Mouse (Mus musculus) thymus, postnatal 10 days (tissue): Measurements from ENCODE around the gene Trappc2l.
A peak's percentile ranks its signal among the peaks of the same experiment; 100 is the strongest.

Experiments used
- DNase-seq, 2 experiments: peaks; one replicate each; pipeline ENCODE4 v3.0.0; 2021; ENCODE audit warnings: low spot score in 2 of 2

The Trappc2l gene

DNA sequence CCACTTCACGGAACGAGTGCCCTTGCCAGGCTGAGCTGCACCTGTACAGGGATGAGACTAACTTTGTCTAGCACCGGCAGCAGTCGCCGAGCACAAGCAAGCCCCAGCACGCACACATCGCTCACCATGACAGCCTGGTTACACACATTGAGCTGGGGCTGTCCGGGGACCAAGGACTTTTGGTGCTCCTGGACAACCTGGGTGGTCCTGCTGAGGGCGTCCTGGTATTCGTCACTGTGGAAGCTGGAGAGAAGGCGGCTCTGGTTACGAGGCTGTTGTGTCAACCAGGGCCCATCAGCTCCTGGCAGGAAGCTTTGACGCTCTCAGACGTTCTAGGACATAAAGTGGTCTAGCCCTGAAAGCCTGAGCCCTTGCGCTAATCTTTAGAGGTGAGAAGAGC lies 30.5 kb upstream of the Trappc2l start:
- no peak for DNase-seq

DNA sequence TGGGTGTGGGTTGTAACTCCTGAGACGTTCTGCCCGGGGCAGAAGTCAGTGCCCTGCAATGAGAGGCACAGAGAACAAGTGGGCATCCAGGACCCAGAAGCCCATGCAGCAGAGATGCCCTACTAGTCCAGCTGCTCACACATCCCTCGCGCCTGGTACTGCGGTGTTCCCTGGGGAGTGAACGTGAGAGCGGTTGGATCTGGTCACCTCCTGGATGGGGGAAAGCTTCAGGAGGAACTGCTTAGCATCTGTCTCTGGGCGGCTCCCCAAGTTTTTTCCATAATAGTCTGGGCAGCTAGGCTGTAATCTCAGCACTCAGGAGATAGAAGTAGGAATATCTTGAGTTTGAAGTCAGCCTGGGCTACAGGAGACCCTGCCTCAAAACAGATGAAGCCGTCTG lies 26.5 kb upstream of the Trappc2l start:
- DNase-seq, result no peak

DNA sequence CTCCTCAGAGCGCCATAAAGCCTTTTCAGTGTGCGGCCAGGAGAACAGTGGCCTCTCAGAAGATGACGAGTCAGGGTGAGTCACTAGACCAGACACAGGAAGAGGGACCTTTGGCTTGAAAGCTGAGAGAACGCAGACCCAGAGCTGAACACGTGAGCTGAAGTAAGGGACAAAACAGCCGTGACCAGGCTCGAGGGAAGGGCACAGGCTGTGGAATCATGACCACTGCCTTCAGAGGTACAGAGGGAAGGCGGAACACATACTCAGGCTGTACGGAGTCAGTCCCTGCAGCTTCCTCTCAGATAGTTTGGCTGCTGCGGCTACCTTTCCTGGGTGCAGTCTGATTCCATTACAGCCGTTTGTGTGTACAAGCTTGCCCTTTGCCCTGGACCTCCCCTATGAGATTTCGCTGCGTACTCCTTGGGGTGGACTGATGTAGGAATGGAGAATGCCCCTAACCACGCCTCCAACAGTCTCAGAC lies 26.0 kb upstream of the Trappc2l start:
- no peak for DNase-seq

DNA sequence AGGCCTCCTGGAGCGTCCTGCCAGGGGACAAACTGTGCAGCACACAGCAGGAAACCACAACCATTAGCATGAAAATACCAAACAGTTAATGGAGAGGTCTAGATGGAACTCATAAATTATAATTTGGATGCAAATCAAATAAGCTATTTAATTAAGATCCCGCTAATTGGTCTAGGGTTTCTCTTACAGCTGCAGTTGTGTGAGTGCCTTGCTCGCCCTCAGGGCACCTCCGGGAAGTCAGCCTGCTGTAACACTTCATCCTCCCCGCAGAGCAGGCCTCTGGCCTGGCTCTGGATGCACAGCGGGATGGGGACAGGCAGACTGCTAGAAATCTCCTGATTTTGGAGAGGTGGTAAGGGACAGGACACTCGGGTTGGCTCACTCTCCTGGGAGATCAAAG lies 25.3 kb upstream of the Trappc2l start:
- no peak for DNase-seq

DNA sequence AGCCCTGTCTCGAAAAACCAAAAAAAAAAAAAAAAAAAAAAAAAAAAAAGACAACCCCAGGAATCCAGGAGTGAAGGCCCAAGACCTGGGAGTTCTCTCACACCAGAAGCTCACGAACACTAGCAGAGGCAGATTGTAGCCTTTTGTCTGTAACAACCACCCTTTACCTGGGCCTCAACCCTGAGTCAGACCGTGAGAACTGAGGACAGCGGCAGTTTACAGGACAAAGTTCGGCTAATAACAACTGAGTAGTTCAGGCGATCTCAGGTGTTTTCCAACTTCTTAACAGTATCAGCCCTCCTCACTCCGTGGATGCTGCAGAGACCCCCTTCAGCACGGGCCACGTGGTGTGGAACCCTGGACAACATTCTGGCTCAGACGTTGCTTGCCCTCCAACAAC lies 24.7 kb upstream of the Trappc2l start:
- DNase-seq, result no peak

DNA sequence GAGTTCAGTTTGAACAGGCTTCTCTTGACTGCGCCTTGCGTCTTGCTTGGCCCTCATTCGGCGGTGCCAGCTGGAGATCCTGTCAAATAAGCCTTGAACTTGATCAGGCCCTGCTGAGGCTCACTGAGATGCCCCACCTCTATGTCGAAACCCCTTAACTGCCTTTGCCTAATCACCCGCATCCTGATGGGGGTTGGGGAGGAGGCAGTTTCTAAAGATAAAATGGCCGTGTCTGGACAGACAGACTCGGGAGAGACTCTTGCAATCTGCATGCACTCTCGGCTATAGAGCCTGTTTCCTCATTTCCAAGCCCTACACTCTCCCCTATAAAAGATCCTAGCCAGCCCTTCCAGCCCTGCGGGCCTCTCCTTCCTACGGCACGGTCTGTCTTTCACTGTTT lies 18.2 kb upstream of the Trappc2l start:
- no peak for DNase-seq

DNA sequence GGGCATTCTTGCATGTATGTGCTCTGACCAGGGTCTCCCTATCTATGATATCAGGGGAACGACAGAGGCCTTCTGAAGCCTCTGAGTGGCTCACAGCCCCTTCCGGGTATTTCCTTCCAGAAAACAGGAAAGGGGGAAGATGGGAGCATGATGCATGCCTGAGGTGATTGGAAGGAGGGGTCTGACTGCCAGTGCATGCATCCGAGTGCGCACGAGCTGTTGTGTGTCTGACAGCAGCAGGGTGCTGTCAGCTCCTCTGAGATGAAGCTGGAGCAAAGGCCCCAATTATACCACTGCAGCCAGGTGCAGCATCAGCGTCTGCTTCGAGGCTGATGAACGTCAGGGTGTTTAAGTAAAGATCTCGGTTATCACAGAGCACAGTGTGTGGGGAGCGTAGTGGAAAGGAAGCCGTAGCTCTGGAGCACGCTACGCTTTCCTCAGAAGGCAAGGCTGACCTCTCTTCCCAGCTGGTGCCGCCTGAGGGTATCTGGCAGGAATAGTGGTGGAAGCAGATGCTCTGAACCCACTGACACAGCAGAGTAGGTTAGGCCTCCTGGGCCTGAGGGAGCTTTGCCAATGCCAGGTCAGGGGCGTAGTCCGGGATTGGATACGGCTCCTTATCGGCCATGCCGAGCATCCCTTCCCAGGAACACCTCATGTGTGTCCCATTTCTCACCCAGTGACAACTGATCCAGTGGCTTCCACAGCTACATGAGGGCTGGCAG lies 17.5 kb upstream of the Trappc2l start:
- no peak for DNase-seq

DNA sequence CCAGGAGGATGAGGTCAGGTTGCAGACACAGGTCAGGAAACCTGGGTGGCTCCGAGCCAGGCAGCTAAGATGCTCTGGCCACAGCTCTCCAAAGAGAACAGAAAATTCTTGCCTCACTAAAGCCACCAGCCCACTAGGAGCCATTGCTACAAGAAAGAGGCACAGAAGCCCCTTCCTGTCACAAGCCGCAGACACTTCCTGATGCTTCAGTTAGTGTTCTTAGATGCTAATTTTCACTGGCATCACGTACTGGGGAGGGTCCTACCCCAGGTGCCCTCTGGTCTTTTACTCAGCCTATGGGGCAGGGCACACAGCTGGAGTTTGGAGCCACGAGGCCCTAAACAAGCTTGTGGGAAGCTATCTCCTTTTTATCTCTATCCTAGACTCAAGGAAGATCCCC lies 15.4 kb upstream of the Trappc2l start:
- peak; percentile 20 to 41 for DNase-seq

DNA sequence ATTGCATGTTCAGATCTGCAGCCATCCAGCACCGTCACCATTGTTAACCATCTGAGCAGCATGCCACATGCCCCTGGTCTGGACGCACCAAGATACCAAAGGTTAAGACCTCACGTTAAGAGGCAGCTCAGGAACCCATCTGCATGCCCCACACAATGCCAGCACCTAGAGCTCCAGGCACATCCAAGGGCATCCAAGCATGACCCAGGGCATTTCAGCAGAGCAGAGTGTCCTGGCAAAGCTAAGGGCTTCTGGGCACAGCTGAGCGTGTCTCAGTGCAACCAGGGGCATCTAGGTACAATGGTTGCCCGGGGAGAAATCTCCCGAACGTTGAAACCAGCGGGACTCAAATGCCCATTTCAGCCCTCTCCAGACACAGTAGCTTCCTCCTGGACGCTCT lies 10.8 kb upstream of the Trappc2l start:
- no peak for DNase-seq

DNA sequence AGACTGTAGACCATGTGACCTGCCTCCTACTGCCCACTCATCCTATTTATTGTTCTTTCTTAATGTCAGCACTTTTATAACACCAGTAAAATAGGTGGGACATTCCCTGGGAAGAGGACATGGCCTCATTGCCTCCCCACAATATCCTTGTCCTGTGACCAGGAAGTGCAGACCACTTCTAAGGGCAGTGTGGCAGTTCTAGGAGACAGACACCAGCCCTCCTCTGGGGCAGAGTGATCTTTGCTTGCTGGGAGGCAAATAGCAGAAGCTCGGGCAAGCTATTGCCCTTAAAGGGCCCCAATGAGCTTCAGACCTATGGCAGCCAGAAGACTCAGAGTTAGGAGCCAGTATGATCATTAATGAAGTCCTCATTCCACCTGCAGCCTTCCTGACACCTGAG lies 6.8 kb upstream of the Trappc2l start:
- DNase-seq, result no peak

DNA sequence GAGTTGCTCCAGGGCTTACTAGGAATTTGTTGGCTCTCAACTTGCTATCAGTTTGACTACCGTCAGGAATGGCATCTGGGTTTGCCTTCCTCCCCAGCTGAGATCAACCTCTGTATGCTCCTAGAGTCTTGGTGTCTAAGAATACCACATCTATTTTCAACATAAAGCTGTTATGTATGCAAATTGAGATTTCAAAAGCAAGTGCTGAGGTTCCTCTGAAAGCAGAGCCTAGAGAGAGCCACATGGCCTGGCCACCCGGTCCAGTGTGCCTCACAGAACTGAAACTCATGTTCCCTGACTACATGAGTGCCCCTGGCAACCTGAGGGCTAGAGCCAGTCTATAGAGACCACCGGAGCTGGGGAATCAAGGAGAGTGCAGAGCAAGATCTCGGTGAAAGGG lies 6.1 kb upstream of the Trappc2l start:
- no peak for DNase-seq

DNA sequence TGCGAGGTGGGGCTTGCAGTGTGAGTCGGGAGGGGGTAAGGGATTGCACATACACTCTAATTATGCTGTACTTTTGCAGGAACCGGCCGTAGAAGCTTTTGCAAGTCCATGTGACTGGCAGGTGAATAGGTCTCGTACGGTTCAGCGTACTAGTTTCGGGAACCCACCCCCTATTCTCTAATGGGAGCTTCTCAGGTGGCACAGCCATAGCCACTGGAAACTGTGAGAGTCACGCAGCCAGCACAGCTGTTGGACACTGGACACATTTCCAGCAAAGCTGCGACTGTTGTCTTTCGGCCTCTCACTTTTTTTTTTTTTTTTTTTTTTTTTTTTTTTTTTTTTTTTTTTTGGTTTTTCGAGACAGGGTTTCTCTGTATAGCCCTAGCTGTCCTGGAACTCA lies 4.6 kb upstream of the Trappc2l start:
- DNase-seq, result no peak

DNA sequence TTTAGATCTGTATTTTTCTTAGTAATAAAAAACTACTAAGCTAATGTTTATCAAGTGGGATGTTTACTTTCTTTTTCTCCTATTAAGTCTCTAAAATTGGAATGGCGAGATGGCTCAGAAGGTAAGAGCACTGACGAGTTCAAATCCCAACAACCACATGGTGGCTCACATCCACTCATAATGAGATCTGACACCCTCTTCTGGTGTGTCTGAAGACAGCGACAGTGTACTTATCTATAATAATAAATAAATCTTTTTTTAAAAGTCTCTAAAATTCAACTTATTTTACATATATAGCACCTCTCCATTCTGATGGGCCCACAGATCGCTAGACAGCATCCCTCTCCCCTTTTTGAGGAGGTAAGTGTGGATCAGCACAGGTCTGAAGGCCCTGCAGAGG lies 1.2 kb upstream of the Trappc2l start:
- DNase-seq, result no peak

DNA sequence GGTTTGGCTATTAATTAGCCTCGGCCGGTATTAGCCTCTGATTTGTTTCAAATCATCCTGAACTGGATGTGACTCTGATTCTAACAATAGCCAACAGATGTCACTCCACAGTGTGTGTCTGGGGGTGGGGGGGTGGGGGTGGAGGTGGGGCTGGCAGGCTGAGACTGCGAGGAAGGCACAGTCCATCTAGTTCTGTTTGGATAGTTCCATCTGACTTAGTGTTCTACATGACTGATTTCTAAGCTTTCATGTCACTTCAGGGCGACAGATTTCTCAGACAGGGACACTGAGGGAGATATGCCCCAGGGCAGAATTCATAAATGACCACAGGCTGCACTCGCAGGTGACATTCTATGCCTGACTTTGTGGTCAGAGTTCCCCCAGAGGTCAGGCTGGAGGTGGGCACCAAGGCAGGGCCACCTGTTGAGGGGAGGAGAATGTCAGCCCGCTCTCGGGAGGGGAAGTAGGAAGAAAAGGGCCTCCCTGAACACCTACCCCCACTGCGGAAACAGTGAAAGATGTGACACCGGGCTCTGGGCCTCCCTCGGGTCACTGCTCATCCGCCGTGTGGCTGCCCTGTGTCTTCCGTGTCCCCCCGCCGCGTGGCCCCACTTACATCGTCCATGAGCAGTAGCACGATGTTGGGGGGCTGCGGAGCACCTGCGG lies 695 bp upstream of the Trappc2l start:
- no peak for DNase-seq

DNA sequence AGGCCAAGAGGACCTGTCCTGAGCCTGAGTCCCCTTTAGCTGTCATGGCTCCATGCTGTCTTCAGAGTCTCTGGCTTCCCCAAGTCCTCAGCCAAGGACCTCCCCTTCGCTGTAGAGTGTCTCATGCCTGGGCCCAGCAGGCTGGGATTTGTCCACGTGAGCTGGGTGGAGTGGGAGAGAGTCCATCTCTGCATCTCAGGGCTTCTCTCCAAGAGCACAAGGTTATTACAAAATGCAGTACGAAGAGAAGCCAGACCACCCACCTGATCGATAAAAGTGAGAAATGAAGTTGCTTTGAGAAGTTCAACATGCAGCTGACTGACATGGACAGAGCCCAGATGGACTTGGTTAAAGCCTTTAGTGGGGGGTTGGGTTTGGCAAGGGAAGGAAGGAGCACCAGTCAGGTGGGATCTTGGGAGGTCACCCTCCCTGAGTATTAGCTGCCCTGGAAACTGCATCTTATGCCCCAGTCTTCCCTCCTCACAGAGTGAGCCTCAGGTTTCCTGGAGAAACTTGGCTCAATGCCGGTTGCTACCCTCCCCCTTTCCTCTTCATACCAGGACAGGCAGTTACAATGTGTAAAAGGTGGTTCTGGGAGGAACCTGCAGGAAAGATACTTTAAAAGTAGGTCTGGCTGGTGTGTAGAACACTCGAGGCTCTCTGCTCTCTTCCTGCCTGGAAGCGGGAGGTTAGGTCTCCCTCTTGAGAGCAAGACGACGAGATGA lies 4.9 kb downstream of the Trappc2l start:
- DNase-seq, result no peak

DNA sequence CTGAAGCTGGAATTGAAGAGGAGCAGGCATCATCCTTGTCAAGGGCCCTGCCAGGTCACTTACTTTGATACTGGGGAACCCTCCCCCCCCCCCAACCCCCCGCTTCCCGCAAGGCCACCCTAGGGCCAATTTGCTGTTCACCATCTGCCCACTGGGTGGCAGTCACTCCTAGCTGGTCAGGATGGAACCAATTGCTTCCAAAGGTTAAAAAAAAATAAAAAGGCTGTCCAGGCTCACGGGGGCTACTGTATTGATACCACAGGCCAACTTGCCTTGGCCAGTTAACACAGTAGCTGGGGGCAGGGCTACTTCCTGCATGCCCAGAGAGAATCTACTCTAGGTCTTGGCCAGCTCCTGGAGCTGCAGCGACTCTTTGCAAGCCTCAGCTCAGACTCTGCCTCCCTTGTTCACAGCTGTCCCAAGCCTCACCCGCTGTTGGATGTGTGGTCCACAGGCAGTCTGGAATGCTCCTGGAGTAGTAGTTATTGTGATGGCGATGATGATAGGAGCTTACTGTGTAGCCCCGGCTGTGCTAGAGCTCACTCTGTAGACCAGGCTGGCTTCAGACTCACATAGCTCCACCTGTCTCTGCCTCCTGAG lies 6.6 kb downstream of the Trappc2l start:
- DNase-seq, result peak; percentile 58 to 81

DNA sequence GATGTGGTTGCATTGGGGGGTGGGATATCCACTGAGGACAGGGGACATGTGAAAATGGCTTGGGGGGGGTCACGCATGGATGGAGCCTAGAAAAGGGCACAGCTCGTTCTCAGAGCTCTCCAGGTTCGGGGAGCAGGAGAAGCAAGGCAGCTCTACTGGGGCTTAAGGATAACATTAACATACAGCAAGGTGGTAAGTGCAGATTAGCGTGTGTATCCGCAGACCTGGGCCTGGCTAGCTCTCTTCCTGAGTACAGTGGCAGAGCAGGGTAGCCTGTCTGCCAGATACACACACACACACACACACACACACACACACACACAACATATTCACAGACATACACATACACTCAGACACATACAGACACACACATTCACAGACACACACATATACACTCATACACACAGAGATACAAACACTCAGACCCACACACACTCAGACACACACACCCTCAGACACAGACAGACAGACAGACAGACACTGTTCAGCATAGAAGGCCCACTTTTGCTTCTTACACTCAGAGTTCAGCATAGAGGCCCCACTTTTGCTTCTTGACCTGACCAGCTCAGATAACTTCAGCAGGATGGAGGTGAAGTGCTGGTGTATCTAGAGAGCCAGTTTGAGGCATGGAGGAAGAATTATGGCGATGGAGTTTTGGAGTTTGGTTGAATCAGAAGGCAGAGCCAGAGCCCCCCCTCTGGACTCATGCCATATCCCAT lies 7.4 kb downstream of the Trappc2l start:
- DNase-seq, result no peak

DNA sequence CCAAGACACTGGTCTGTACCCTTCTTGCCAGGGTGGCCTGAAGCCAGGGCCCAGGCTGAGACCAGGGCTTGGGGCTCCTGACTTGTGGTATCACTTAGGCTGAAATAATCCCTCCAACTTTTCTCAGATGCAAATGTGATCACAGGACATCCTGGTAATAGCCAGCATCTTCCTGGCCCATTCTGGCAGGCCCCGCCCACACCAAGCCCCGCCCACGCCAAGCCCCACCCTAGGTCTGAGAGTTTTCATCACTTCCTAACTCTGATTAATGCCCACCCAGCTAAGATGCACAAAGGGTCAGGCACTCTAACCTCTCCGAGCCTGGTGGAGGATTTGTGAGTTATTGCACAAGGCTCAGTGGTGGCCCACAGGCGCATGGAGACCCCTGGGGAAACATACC lies 9.0 kb downstream of the Trappc2l start:
- DNase-seq, result no peak

DNA sequence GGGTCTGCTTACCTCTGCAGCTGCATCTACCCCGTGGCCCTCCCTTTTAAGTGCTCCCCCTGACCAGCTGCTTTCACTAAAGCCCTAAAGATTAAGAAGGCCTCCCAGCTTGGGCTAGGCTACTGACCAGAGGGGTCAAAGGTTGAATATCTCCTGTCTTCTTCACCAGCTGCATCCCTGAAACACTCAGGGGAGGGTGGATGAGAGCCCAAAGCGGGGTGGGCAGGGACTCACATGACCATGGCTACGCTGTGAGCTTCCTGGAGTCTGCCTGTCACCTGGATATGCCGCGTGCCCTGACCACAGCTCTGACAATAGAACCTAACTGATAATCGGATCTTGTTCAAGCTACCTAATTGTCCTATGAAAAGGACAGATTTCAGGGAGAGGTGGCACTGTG lies 11.3 kb downstream of the Trappc2l start, which contains the start of gene Pabpn1l:
Gene Pabpn1l, minus strand, starts transcription at position 13 of the 400 bp plus-strand sequence.
- DNase-seq, result no peak

DNA sequence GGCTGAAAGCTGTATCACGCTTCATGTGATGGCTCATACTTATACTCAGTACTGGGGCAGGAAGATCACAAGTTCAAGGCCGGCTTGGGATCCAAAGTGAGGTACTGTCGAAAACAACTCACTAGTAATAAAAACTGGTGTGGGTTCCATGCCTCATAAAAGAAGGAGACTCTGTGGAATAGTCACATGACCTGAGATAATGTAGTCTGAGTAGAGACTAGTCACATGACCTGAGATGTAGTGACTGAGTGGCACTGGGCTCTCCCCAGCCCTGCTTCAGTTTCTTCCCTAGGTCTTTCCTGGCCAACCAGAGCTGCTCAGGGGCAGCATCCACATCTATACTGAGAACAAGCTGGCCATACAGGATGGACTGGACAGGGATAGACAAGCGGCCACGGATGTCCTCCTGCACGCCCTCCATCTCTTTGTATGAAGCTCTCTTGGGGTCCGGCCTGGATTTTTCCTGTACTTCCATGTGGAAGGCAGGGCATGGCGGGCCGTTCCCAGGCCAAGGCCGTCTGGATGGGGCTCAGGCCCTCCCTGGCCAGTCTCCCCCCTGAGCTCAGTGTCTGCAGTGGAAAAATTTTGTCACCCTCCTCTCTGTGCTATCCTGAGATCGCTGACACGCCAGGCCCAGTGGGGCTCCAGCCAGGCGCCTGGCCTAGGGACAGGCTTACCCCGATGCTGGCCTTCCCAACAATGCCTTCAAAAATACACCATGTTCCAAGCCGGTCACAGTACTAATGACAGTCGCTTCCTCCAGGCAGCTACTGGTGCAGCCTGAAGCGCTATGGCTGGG lies 12.6 kb downstream of the Trappc2l start:
- no peak for DNase-seq

DNA sequence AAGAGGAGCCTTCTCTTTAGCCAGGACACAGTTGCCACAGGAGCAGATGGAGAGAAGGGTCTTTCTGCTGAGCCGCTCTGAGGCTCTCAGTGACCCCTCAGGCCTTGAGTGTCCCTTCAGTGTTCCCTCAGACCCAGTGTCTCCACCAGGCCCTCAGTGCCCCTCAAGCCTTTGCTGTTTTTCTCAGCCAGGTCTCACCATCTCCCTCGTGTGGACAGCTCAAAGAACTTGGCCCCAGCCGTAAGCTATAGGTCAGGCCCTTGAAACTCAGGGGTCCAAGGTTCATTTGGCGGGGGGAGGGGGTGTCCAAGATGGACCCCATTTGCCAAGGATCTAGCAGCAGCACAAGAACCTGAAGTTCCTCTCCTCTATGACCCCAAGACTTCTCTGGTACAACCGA lies 13.2 kb downstream of the Trappc2l start:
- DNase-seq, result no peak
